Mouse (Mus musculus): ENCODE results near the gene Vmn1r192. TPM values are rescaled to one million over a fixed set of nuclear protein-coding genes. Genes with fewer than 3 reads are reported as not detected.

The Vmn1r192 gene
- total RNA-seq (2023) = not detected

GRCm38 (mm10) chr13:22191041-22191440, at the start of gene Vmn1r192:
Gene Vmn1r192 (minus strand): TSS chr13:22191141.

GRCm38 (mm10) chr13:22223060-22223459, 32.1 kb upstream of the Vmn1r192 start, which contains the start of gene Vmn1r193:
Gene Vmn1r193 (minus strand): TSS chr13:22223160.

GRCm38 (mm10) chr13:22183869-22184268, 7.1 kb downstream of the Vmn1r192 start, which contains the start of gene Vmn1r191:
Gene Vmn1r191 (minus strand): TSS chr13:22183969.

Other genes with a start within 250 kb of the Vmn1r192 start
- gene Zfp184, start 246.0 kb downstream of the Vmn1r192 start, total RNA-seq (2023) = under 1 TPM; 0.35 to 0.60 TPM
- gene Pom121l2, start 209.9 kb downstream of the Vmn1r192 start, total RNA-seq (2023) = not detected
- 1 to 10 TPM; 2.5 to 2.8 TPM for gene Prss16, start 181.4 kb downstream of the Vmn1r192 start, total RNA-seq (2023)
- gene Hist1h2ah, start 155.6 kb downstream of the Vmn1r192 start, total RNA-seq (2023) = 100 to 1,000 TPM; 501 to 521 TPM
- gene Hist1h2bk, start 155.3 kb downstream of the Vmn1r192 start, total RNA-seq (2023) = 1,000 to 10,000 TPM; 1,519 to 1,594 TPM
- gene Hist1h4i, start 149.8 kb downstream of the Vmn1r192 start, total RNA-seq (2023) = 100 to 1,000 TPM; 549 to 592 TPM
- gene Hist1h2ag, start 148.2 kb downstream of the Vmn1r192 start, total RNA-seq (2023) = 1,000 to 10,000 TPM; 1,023 to 1,050 TPM
- 1,000 to 10,000 TPM; 1,049 to 1,157 TPM for gene Hist1h2bj, start 147.9 kb downstream of the Vmn1r192 start, total RNA-seq (2023)
- gene Vmn1r188, start 106.7 kb downstream of the Vmn1r192 start, total RNA-seq (2023) = not detected
- not detected for gene Vmn1r189, start 85.3 kb downstream of the Vmn1r192 start, total RNA-seq (2023)
- gene Vmn1r191, start 7.2 kb downstream of the Vmn1r192 start, total RNA-seq (2023) = not detected
- gene Vmn1r193, start 32.0 kb upstream of the Vmn1r192 start, total RNA-seq (2023) = not detected
- not detected for gene Vmn1r194, start 53.1 kb upstream of the Vmn1r192 start, total RNA-seq (2023)
- gene Vmn1r195, start 79.4 kb upstream of the Vmn1r192 start, total RNA-seq (2023) = not detected
- not detected for gene Vmn1r196, start 98.8 kb upstream of the Vmn1r192 start, total RNA-seq (2023)
- not detected for gene Vmn1r197, start 133.4 kb upstream of the Vmn1r192 start, total RNA-seq (2023)
- gene Vmn1r198, start 159.2 kb upstream of the Vmn1r192 start, total RNA-seq (2023) = not detected
- not detected for gene Vmn1r199, start 188.7 kb upstream of the Vmn1r192 start, total RNA-seq (2023)
- gene Vmn1r200, start 199.2 kb upstream of the Vmn1r192 start, total RNA-seq (2023) = not detected